Comparison of ENCODE assay signal across 12 mouse cellular contexts in the genomic region with DNA sequence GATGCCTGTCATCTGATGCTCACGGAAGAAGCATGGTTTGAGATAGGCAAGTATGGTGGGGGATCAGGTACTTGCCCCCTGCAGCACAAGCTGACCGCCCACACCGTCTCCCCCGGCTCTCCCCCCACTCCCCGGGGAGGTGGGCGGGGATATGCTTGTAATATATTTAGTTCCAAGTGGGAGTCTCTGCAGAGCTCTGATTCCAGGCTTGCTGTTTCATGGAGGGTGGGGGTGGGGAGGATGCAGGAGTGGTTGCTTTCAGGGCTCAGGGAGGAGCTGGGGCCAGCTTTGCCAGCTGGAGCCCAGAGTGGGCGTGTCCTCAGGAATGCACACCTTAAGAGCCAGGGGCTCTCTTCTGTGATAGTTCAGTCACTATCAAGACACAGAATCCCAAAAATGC. TPM values are rescaled to one million over a fixed set of nuclear protein-coding genes. Genes with fewer than 3 reads are reported as not detected.
A peak's percentile ranks its signal among the peaks of the same experiment; 100 is the strongest.
DNase-seq lines count a peak whose midpoint lies in the region; ATAC-seq and TF ChIP-seq lines count a peak whose summit lies in the region.
"Had no signal": no experiment of that assay in that cellular context is flagged by ENCODE, and none has a peak within 500 bp of the region (broad histone marks: within the 10 kb centered on the region; RNA-seq: fewer than 3 reads in every experiment).

No protein-coding gene starts in this region.

- WGBS in kidney, postnatal 0 days = 4% methylated on average over 7 of the region's 7 CpGs
- WGBS in heart, embryonic 15.5 days = 3% methylated on average over 7 of the region's 7 CpGs
- WGBS in stomach, embryonic 16.5 days = 7% methylated on average over 7 of the region's 7 CpGs
- 29% methylated on average over 7 of the region's 7 CpGs for WGBS in forebrain, embryonic 12.5 days

- H3K36me3 ChIP-seq in kidney, postnatal 0 days (ENCODE audit: insufficient read depth, low read length) = no peaks in the 10 kb centered on the region
- no peaks in the 10 kb centered on the region for H3K36me3 ChIP-seq in heart, embryonic 15.5 days
- no peaks in the 10 kb centered on the region for H3K36me3 ChIP-seq in stomach, embryonic 16.5 days (ENCODE audit: control insufficient read depth, insufficient read depth, low read length)
- no peaks in the 10 kb centered on the region for H3K36me3 ChIP-seq in forebrain, embryonic 12.5 days (replicated peaks)

- no peak overlapping the region for H3K4me3 ChIP-seq in kidney, postnatal 0 days (replicated peaks; ENCODE audit: low read depth, low read length)
- no peak overlapping the region for H3K4me3 ChIP-seq in heart, embryonic 15.5 days
- H3K4me3 ChIP-seq in stomach, embryonic 16.5 days (replicated peaks; ENCODE audit: low read length) = no peak overlapping the region
- H3K4me3 ChIP-seq in forebrain, embryonic 12.5 days (replicated peaks) = no peak overlapping the region

- H3K27ac ChIP-seq in kidney, postnatal 0 days = peak overlapping the region; percentile 13; the same call in 1 of the 2 replicates
- 0 out of 2 replicates have a peak overlapping the region, but pooled peaks have one; percentile 3 for H3K27ac ChIP-seq in heart, embryonic 15.5 days
- H3K27ac ChIP-seq in stomach, embryonic 16.5 days (ENCODE audit: low read length) = no peak overlapping the region; the same call in 1 of the 2 replicates
- no peak overlapping the region for H3K27ac ChIP-seq in forebrain, embryonic 12.5 days
- H3K27ac ChIP-seq: hindbrain, embryonic 14.5 days had no signal

- no peaks in the 10 kb centered on the region for H3K9me3 ChIP-seq in kidney, postnatal 0 days (replicated peaks; ENCODE audit: low read length)
- H3K9me3 ChIP-seq in heart, embryonic 15.5 days (replicated peaks) = no peaks in the 10 kb centered on the region
- H3K9me3 ChIP-seq in stomach, embryonic 16.5 days (replicated peaks; ENCODE audit: control insufficient read depth, low read length) = no peaks in the 10 kb centered on the region
- H3K9me3 ChIP-seq in forebrain, embryonic 12.5 days = no peaks in the 10 kb centered on the region

- no peak for ATAC-seq in kidney, postnatal 0 days (replicated peaks; ENCODE audit: low FRiP score, low read depth)
- ATAC-seq in heart, embryonic 15.5 days (replicated peaks; ENCODE audit: insufficient number of reproducible peaks, insufficient read depth, low FRiP score, low read depth) = 0 out of 2 replicates have a peak, but pooled peaks have one; percentile 41
- no peak; the same call in 1 of the 2 replicates for ATAC-seq in stomach, embryonic 16.5 days (ENCODE audit: insufficient read depth, low FRiP score)
- no peak for ATAC-seq in forebrain, embryonic 12.5 days (ENCODE audit: low FRiP score)

- peak overlapping the region; percentile 19 for H3K4me2 ChIP-seq in kidney, postnatal 0 days (ENCODE audit: low read length)
- peak overlapping the region; percentile 33 for H3K4me2 ChIP-seq in heart, embryonic 15.5 days
- peak overlapping the region; percentile 30; the same call in 1 of the 2 replicates for H3K4me2 ChIP-seq in stomach, embryonic 16.5 days (ENCODE audit: low read depth, low read length)
- no peak overlapping the region for H3K4me2 ChIP-seq in forebrain, embryonic 12.5 days
- H3K4me2 ChIP-seq: hindbrain, embryonic 14.5 days; liver, embryonic 11.5 days had no signal

- no peak for TF ChIP-seq CTCF in kidney, postnatal 0 days (IDR thresholded peaks at IDR 0.05; ENCODE audit: low read depth)

- peaks cover 35% of the 10 kb centered on the region for H3K4me1 ChIP-seq in kidney, postnatal 0 days (replicated peaks; ENCODE audit: insufficient read depth, low read length)
- peaks cover 24% of the 10 kb centered on the region for H3K4me1 ChIP-seq in heart, embryonic 15.5 days (replicated peaks)
- H3K4me1 ChIP-seq in stomach, embryonic 16.5 days (ENCODE audit: control insufficient read depth, insufficient read depth, low read length) = peaks cover 31% of the 10 kb centered on the region
- H3K4me1 ChIP-seq in forebrain, embryonic 12.5 days = peaks cover 21% of the 10 kb centered on the region

- DNase-seq in kidney, postnatal 0 days (ENCODE audit: low spot score) = peak; percentile 69
- no peak for DNase-seq in kidney, postnatal 25 days
- peak; percentile 23 for DNase-seq in retina, postnatal 1 day
- DNase-seq in retina, embryonic 14.5 days (ENCODE audit: low spot score) = no peak
- DNase-seq in thymus, postnatal 36 days = no peak
- DNase-seq: cerebellum, postnatal 14 days; right cerebral cortex, adult 18-20 months had no signal

- no peaks in the 10 kb centered on the region for H3K27me3 ChIP-seq in kidney, postnatal 0 days (ENCODE audit: insufficient read depth, low read length)
- H3K27me3 ChIP-seq in heart, embryonic 15.5 days = peaks cover 42% of the 10 kb centered on the region
- no peaks in the 10 kb centered on the region for H3K27me3 ChIP-seq in stomach, embryonic 16.5 days (ENCODE audit: control insufficient read depth, insufficient read depth, low read length)
- H3K27me3 ChIP-seq in forebrain, embryonic 12.5 days = peaks cover 34% of the 10 kb centered on the region

- H3K9ac ChIP-seq in kidney, postnatal 0 days (ENCODE audit: low read depth, low read length) = no peak overlapping the region
- H3K9ac ChIP-seq in heart, embryonic 15.5 days = no peak overlapping the region
- no peak overlapping the region for H3K9ac ChIP-seq in stomach, embryonic 16.5 days (ENCODE audit: low read length)
- no peak overlapping the region for H3K9ac ChIP-seq in forebrain, embryonic 12.5 days
- H3K9ac ChIP-seq: hindbrain, embryonic 14.5 days had no signal

RNA-seq across cellular contexts. Expression of a gene that starts 15.0 kb away (rescaled TPM):
- 13.8 and 14.5 TPM in 2 replicates for polyA plus RNA-seq in kidney, postnatal 0 days (2015; fragmentation: Nextera tagmentation; extraction: Ambion mirVana)
- polyA plus RNA-seq in heart, embryonic 15.5 days (2015; fragmentation: Nextera tagmentation; extraction: Ambion mirVana) = 1.3 and 1.5 TPM in 2 replicates
- 2.8 and 3.2 TPM in 2 replicates for polyA plus RNA-seq in stomach, embryonic 16.5 days (2015; fragmentation: Nextera tagmentation; extraction: Ambion mirVana)
- polyA plus RNA-seq in forebrain, embryonic 12.5 days (2016; fragmentation: Nextera tagmentation; extraction: Ambion mirVana) = 4.8 and 5.4 TPM in 2 replicates

RNA-seq across cellular contexts. Expression of a gene that starts 34.6 kb away (rescaled TPM):
- polyA plus RNA-seq in kidney, postnatal 0 days (2015; fragmentation: Nextera tagmentation; extraction: Ambion mirVana) = 23.6 and 25.3 TPM in 2 replicates
- 22.2 and 22.7 TPM in 2 replicates for polyA plus RNA-seq in heart, embryonic 15.5 days (2015; fragmentation: Nextera tagmentation; extraction: Ambion mirVana)
- 18.6 and 22.2 TPM in 2 replicates for polyA plus RNA-seq in stomach, embryonic 16.5 days (2015; fragmentation: Nextera tagmentation; extraction: Ambion mirVana)
- 14.5 and 14.7 TPM in 2 replicates for polyA plus RNA-seq in forebrain, embryonic 12.5 days (2016; fragmentation: Nextera tagmentation; extraction: Ambion mirVana)

Comparison
In these comparisons a context has a peak if more than half of its experiments do, and no peak if none do; other contexts are left out.
1. DNase-seq: peak in kidney, postnatal 0 days (single experiment) and retina, postnatal 1 day (single experiment); none in kidney, postnatal 25 days (0 of 2), retina, embryonic 14.5 days (single experiment) and thymus, postnatal 36 days (0 of 2).
2. H3K27ac ChIP-seq: peak in kidney, postnatal 0 days (single experiment) and heart, embryonic 15.5 days (single experiment); none in stomach, embryonic 16.5 days (single experiment) and forebrain, embryonic 12.5 days (single experiment).